Mouse (Mus musculus) kidney, postnatal 0 days (tissue): ENCODE measurements around the gene Rasgrp4. TPM values are rescaled to one million over a fixed set of nuclear protein-coding genes. Genes with fewer than 3 reads are reported as not detected.
"Not testable (repeated sequence)": the region's sequence is repeated elsewhere in the genome, so short reads cannot be mapped to it uniquely, and the experiment has no call there.

ENCODE experiments used
- ATAC-seq: fragments of 200-750 bp; cut with Nextera tagmentation; replicated peaks from 2 replicates; pipeline ENCODE4 v1.8.0; 2017; ENCODE audit warnings: low read depth, moderate number of reproducible peaks, moderate TSS enrichment, moderate library complexity; ENCODE audit not compliant: low FRiP score
- DNase-seq: peaks from one replicate; pipeline ENCODE4 v3.0.0-alpha.2; 2016; ENCODE audit warnings: low spot score
- H3K27ac ChIP-seq: fragments of 300-500 bp; sonication (generic); 2 replicates; pipeline ENCODE4 v1.5.1; 2014; ENCODE audit warnings: mild to moderate bottlenecking
- H3K27me3 ChIP-seq: fragments of 300-500 bp; sonication (generic); 2 replicates; pipeline ENCODE4 v1.6.1; 2014; ENCODE audit warnings: low read length, mixed read lengths; ENCODE audit not compliant: insufficient read depth
- H3K36me3 ChIP-seq: fragments of 300-500 bp; sonication (generic); 2 replicates; pipeline ENCODE4 v1.6.1; 2014; ENCODE audit warnings: low read length, mixed read lengths; ENCODE audit not compliant: insufficient read depth
- H3K4me1 ChIP-seq: fragments of 300-500 bp; sonication (generic); replicated peaks from 2 replicates; pipeline ENCODE4 v1.6.1; 2014; ENCODE audit warnings: antibody characterized with exemption, low read length, mixed read lengths; ENCODE audit not compliant: insufficient read depth
- H3K4me2 ChIP-seq: fragments of 300-500 bp; sonication (generic); 2 replicates; pipeline ENCODE4 v1.6.1; 2014; ENCODE audit warnings: mild to moderate bottlenecking, low read length, moderate library complexity, mixed read lengths
- H3K4me3 ChIP-seq: fragments of 300-500 bp; sonication (generic); replicated peaks from 2 replicates; pipeline ENCODE4 v1.5.1; 2014; ENCODE audit warnings: low read depth, low read length
- H3K9ac ChIP-seq: fragments of 300-500 bp; sonication (generic); 2 replicates; pipeline ENCODE4 v1.6.1; 2014; ENCODE audit warnings: low read depth, low read length
- H3K9me3 ChIP-seq: fragments of 300-500 bp; sonication (generic); replicated peaks from 2 replicates; pipeline ENCODE4 v1.6.1; 2016; ENCODE audit warnings: low read length, inconsistent platforms, mixed read lengths
- CTCF ChIP-seq: IDR thresholded peaks from 2 replicates; pipeline ENCODE4 v1.5.1; 2016; ENCODE audit warnings: antibody characterized with exemption, low read depth, mild to moderate bottlenecking, moderate library complexity
- WGBS: fragments of 180-500 bp; shearing (Covaris S2); extraction: QIAGEN DNeasy Blood & Tissue Kit; methylation state at CpG from one replicate; pipeline ENCODE4 v1.1.7; 2014; 5-methylcytosine and 5-hydroxymethylcytosine counted together
- polyA plus RNA-seq: library from polyadenylated mRNA; unstranded; fragments of >200 nt; fragmentation: Nextera tagmentation; extraction: Ambion mirVana; gene quantifications from 2 replicates; pipeline ENCODE4 v1.2.1, GENCODE M21; 2015

Gene Rasgrp4
- polyA plus RNA-seq, 1 experiment from 2014 or later = 0.49 TPM

GRCm38 (mm10) chr7:29124970-29125369 lies 9.7 kb upstream of the Rasgrp4 start, which contains the start of gene Ryr1:
Ryr1 (minus strand) TSS chr7:29125179.
- WGBS = 0% methylated on average over 16 of the region's 16 CpGs
- Histone ChIP-seq H3K9me3 (no peaks in the 10 kb centered on the region), H3K27ac (no peak within 1 kb of the TSS), H3K4me3 (peak within 1 kb of the TSS; percentile 15; the same call in 1 of the 2 replicates), H3K36me3 (no peaks in the 10 kb centered on the region), H3K27me3 (no peaks in the 10 kb centered on the region), H3K9ac (no peak within 1 kb of the TSS), H3K4me1 (peaks cover 3% of the 10 kb centered on the region; the same call in 1 of the 2 replicates), H3K4me2 (peak within 1 kb of the TSS; percentile 73)
- DNase-seq (peak; percentile 68), ATAC-seq (peak; percentile 64; the same call in 1 of the 2 replicates)
- no peak for TF ChIP-seq CTCF

DNA sequence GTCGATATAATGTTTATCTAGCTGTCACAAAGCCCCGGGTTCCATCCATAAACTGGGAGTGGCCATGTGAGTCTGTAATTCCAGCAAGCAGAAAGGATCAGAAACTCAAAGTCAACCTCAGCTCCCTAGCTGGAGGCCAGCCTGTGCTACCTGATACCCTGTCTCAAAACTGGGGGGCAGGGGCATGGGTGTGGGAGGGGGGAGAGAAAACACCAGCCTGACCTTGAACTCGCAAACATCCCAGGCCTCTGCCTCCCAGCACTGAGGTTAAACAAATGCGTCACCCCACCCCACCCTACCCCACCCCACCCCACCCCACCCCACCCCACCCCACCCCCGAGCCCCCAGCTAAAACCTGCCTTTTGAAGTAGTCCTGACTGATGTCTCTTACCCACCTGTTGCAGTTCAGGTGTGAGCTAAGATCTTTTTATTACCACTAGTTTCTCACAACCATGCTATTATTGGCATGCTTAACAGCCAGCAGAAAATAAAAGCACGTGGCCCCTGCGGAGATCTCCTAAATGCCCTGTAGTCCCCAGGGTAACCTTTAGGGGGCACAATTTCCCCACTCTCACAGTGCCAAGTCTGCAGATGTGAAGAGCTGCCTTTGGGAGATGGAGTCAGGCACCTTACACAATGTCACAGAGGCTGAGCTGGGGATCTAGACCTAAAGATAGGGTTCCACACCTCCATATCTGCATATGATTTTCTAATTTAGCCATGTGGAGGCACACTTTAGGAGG lies 8.3 kb upstream of the Rasgrp4 start:
- no peak for ATAC-seq
- H3K4me1 ChIP-seq = peaks cover 3% of the 10 kb centered on the region; the same call in 1 of the 2 replicates
- no peak overlapping the region for H3K27ac ChIP-seq
- TF ChIP-seq CTCF = peak; percentile 75
- no peaks in the 10 kb centered on the region for H3K36me3 ChIP-seq
- WGBS = 8% methylated on average over 7 of the region's 7 CpGs
- H3K9ac ChIP-seq = no peak overlapping the region
- no peaks in the 10 kb centered on the region for H3K27me3 ChIP-seq
- no peak overlapping the region for H3K4me3 ChIP-seq
- DNase-seq = peak; percentile 69
- no peaks in the 10 kb centered on the region for H3K9me3 ChIP-seq
- no peak overlapping the region for H3K4me2 ChIP-seq

GRCm38 (mm10) chr7:29128725-29129124 lies 5.9 kb upstream of the Rasgrp4 start:
- H3K4me2 ChIP-seq = no peak overlapping the region
- H3K27me3 ChIP-seq = no peaks in the 10 kb centered on the region
- H3K9ac ChIP-seq = no peak overlapping the region
- WGBS = 75% methylated on average over 2 of the region's 2 CpGs
- DNase-seq (peak; percentile 74), ATAC-seq (no peak)
- H3K27ac ChIP-seq = no peak overlapping the region
- H3K4me3 ChIP-seq = no peak overlapping the region
- H3K9me3 ChIP-seq = no peaks in the 10 kb centered on the region
- no peaks in the 10 kb centered on the region for H3K36me3 ChIP-seq
- peaks cover 3% of the 10 kb centered on the region; the same call in 1 of the 2 replicates for H3K4me1 ChIP-seq
- peak; percentile 78 for TF ChIP-seq CTCF

DNA sequence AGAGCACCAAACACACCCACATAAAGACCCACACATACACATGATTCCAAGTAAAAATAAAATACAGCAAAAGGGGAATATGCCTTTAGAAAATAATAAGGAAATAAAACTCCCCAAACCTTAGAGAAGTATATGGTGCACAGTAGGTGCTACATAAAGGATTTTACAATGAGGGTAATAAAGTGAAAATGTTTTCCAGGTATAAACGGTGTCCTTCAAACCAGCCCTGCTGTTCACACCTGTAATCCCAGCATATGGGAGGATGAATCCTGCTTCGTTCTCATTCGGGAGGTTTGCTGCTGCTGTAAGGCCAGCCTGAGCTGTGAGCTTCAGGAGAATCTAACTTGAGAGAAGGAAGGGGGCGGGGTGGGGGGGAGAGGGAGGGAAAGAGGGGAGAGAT lies 421 bp upstream of the Rasgrp4 start:
- no peaks in the 10 kb centered on the region for H3K27me3 ChIP-seq
- DNase-seq (no peak), ATAC-seq (no peak)
- H3K9me3 ChIP-seq = no peaks in the 10 kb centered on the region
- WGBS = 3% methylated on average over 4 of the region's 4 CpGs
- no peak overlapping the region for H3K9ac ChIP-seq
- no peak for TF ChIP-seq CTCF
- peaks cover 4% of the 10 kb centered on the region; the same call in 1 of the 2 replicates for H3K4me1 ChIP-seq
- no peak overlapping the region for H3K27ac ChIP-seq
- 0 out of 2 replicates have a peak overlapping the region, but pooled peaks have one; percentile 14 for H3K4me3 ChIP-seq
- H3K36me3 ChIP-seq = no peaks in the 10 kb centered on the region
- peak overlapping the region; percentile 51 for H3K4me2 ChIP-seq

GRCm38 (mm10) chr7:29137429-29137828 lies 2.8 kb downstream of the Rasgrp4 start:
- H3K9me3 ChIP-seq = no peaks in the 10 kb centered on the region
- no peak for TF ChIP-seq CTCF
- H3K9ac ChIP-seq = no peak overlapping the region
- no peak for ATAC-seq
- no peaks in the 10 kb centered on the region for H3K27me3 ChIP-seq
- H3K4me1 ChIP-seq = peaks cover 4% of the 10 kb centered on the region; the same call in 1 of the 2 replicates
- no peak overlapping the region for H3K4me2 ChIP-seq
- H3K27ac ChIP-seq = no peak overlapping the region
- no peak for DNase-seq
- no peaks in the 10 kb centered on the region for H3K36me3 ChIP-seq
- H3K4me3 ChIP-seq = no peak overlapping the region
- WGBS = 52% methylated on average over 16 of the region's 16 CpGs

- ATAC-seq, H3K27me3 ChIP-seq, H3K36me3 ChIP-seq, H3K4me2 ChIP-seq, H3K9me3 ChIP-seq, DNase-seq, H3K4me1 ChIP-seq, H3K4me3 ChIP-seq, H3K9ac ChIP-seq, H3K27ac ChIP-seq: not testable (repeated sequence)
- 93% methylated on average over 3 of the region's 4 CpGs for WGBS
These were observed 4.6 kb downstream of the Rasgrp4 start for GRCm38 (mm10) chr7:29139237-29139636.
